Mouse (Mus musculus) myocyte (in vitro differentiated cells): Measurements from ENCODE around the gene Tent4b.

ENCODE experiments used
- MAX ChIP-seq: IDR thresholded peaks from one replicate; pipeline ENCODE4 v1.6.1; 2011; ENCODE audit warnings: low read depth, mild to moderate bottlenecking, control low read depth
- POLR2A ChIP-seq: IDR thresholded peaks from one replicate; pipeline ENCODE4 v1.6.1; 2011; ENCODE audit warnings: low read depth, mild to moderate bottlenecking, control low read depth, moderate library complexity; ENCODE audit not compliant: insufficient read length
- TCF12 ChIP-seq: IDR thresholded peaks from one replicate; pipeline ENCODE4 v1.6.1; 2011; ENCODE audit warnings: mild to moderate bottlenecking, control low read depth; ENCODE audit not compliant: poor library complexity, insufficient read depth, severe bottlenecking
- USF1 ChIP-seq: IDR thresholded peaks from one replicate; pipeline ENCODE4 v1.6.1; 2011; ENCODE audit warnings: low read depth, mild to moderate bottlenecking, control low read depth, moderate library complexity

GRCm38 (mm10) chr8:88228800-88229199 is 29.8 kb downstream of the Tent4b start:
- TF ChIP-seq POLR2A (no peak), MAX (no peak), USF1 (no peak), TCF12 (no peak)
